Mouse (Mus musculus): ENCODE measurements around the gene Pnma3. TPM values are rescaled to one million over a fixed set of nuclear protein-coding genes. Genes with fewer than 3 reads are reported as not detected.
"Not testable (repeated sequence)": the region's sequence is repeated elsewhere in the genome, so short reads cannot be mapped to it uniquely, and the experiment has no call there.

Gene Pnma3
- 0.29 and 0.32 TPM in 2 replicates for polyA plus RNA-seq (2015; fragmentation: Nextera tagmentation; extraction: Ambion mirVana)

- Histone ChIP-seq H3K9me3 (no peaks in the 10 kb centered on the region), H3K9ac (peak within 1 kb of the TSS; percentile 51; the same call in 1 of the 2 replicates), H3K36me3 (no peaks in the 10 kb centered on the region), H3K4me2 (replicated peaks) (peak within 1 kb of the TSS; percentile 59), H3K27ac (no peak within 1 kb of the TSS), H3K27me3 (peaks cover 16% of the 10 kb centered on the region; the same call in 1 of the 2 replicates), H3K4me1 (no peaks in the 10 kb centered on the region), H3K4me3 (peak within 1 kb of the TSS; percentile 27)
- no peak for ATAC-seq (ENCODE audit: low FRiP score, low read depth)
- 22% methylated on average over 7 of the region's 7 CpGs for WGBS
Measured at GRCm38 (mm10) chrX:73064415-73064793, at the start of gene Pnma3. Pnma3 (plus strand) TSS chrX:73064787.

GRCm38 (mm10) chrX:73037003-73037402, 27.6 kb upstream of the Pnma3 start, which contains the start of gene Pnma5:
Pnma5 (minus strand) TSS chrX:73037103.
- Histone ChIP-seq H3K9ac (no peak within 1 kb of the TSS), H3K27ac (no peak within 1 kb of the TSS), H3K9me3 (no peaks in the 10 kb centered on the region), H3K27me3 (peaks cover 9% of the 10 kb centered on the region), H3K36me3 (no peaks in the 10 kb centered on the region), H3K4me2 (replicated peaks) (no peak within 1 kb of the TSS), H3K4me1 (no peaks in the 10 kb centered on the region), H3K4me3 (no peak within 1 kb of the TSS)
- WGBS = 75% methylated on average over 1 of the region's 1 CpGs
- no peak for ATAC-seq (ENCODE audit: low FRiP score, low read depth)

GRCm38 (mm10) chrX:73038831-73039230, 25.8 kb upstream of the Pnma3 start:
- no peak for ATAC-seq (ENCODE audit: low FRiP score, low read depth)
- peaks cover 9% of the 10 kb centered on the region for H3K27me3 ChIP-seq
- no peak overlapping the region for H3K9ac ChIP-seq
- H3K9me3 ChIP-seq = no peaks in the 10 kb centered on the region
- no peaks in the 10 kb centered on the region for H3K36me3 ChIP-seq
- no peak overlapping the region for H3K4me3 ChIP-seq
- H3K4me2 ChIP-seq (replicated peaks) = no peak overlapping the region
- 86% methylated on average over 8 of the region's 8 CpGs for WGBS
- no peaks in the 10 kb centered on the region for H3K4me1 ChIP-seq
- H3K27ac ChIP-seq = no peak overlapping the region

GRCm38 (mm10) chrX:73039666-73040065, 24.9 kb upstream of the Pnma3 start:
- Histone ChIP-seq H3K9ac (no peak overlapping the region), H3K4me2 (replicated peaks) (no peak overlapping the region), H3K4me1 (no peaks in the 10 kb centered on the region), H3K27ac (no peak overlapping the region), H3K4me3 (no peak overlapping the region), H3K9me3 (no peaks in the 10 kb centered on the region), H3K36me3 (no peaks in the 10 kb centered on the region), H3K27me3 (peaks cover 9% of the 10 kb centered on the region)
- ATAC-seq (ENCODE audit: low FRiP score, low read depth) = no peak
- WGBS = 81% methylated on average over 12 of the region's 12 CpGs

DNA sequence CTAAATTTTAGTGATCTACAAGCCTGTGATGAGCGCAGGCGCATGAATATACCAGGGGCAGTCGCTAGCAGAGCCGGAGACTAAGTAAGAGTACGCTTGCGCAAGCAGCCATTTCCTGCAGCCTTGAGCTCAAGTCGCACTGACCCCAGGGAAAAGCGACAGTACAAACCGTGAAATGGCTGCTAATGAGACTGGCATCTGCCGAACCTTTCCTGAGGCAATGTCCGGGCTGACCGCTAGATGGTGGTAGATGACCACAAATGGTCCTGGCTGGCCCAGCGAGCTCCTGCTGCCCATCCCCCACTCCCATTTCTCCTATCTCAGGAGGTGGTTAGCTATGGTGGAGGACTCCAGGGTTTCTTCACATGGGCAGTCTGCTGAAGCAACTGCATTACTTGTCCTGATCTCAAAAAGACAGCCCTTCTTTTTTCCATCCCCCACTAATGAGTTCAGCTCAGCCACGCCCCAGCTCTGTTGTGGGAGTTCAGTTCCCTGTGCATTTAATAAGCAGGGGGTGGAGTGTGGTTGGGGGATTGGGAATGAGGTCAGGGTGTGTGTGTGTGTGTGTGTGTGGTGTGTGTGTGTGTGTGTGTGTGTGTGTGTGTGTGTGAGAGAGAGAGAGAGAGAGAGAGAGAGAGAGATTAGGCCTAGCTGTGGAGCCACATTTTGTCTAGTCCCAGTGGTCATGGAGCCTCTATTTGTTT, 10.6 kb upstream of the Pnma3 start:
- no peak overlapping the region for H3K9ac ChIP-seq
- 0 out of 2 replicates have a peak, but pooled peaks cover 3% of the 10 kb centered on the region for H3K27me3 ChIP-seq
- no peaks in the 10 kb centered on the region for H3K36me3 ChIP-seq
- ATAC-seq (ENCODE audit: low FRiP score, low read depth) = peak; percentile 91
- peak overlapping the region; percentile 17; the same call in 1 of the 2 replicates for H3K4me3 ChIP-seq
- WGBS = 11% methylated on average over 14 of the region's 14 CpGs
- H3K4me1 ChIP-seq = no peaks in the 10 kb centered on the region
- no peaks in the 10 kb centered on the region for H3K9me3 ChIP-seq
- H3K27ac ChIP-seq = no peak overlapping the region
- H3K4me2 ChIP-seq (replicated peaks) = peak overlapping the region; percentile 43

DNA sequence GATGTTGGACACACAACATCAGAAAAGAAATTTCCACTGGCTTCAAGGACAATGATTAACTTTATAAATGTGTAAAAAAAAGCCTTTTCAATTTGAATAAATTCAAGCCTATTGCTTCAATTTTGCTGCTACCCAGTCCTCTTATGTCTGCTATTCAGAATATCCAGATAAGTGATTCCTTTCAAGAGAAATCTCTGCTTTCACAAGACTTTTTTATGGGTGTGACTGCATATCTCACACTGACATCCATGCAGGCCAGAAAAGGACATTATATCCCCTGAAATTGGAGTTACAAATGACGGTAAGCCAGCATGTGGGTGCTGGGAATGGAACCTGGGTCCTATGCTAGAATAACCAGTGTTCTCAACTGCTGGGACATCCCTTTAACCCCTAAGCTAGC, 3.1 kb upstream of the Pnma3 start:
- ATAC-seq (ENCODE audit: low FRiP score, low read depth) = no peak
- Histone ChIP-seq H3K9me3 (no peaks in the 10 kb centered on the region), H3K4me3 (no peak overlapping the region), H3K27me3 (peaks cover 16% of the 10 kb centered on the region; the same call in 1 of the 2 replicates), H3K4me1 (no peaks in the 10 kb centered on the region), H3K4me2 (replicated peaks) (no peak overlapping the region), H3K27ac (no peak overlapping the region), H3K36me3 (no peaks in the 10 kb centered on the region), H3K9ac (no peak overlapping the region)
- 81% methylated on average over 1 of the region's 1 CpGs for WGBS

DNA sequence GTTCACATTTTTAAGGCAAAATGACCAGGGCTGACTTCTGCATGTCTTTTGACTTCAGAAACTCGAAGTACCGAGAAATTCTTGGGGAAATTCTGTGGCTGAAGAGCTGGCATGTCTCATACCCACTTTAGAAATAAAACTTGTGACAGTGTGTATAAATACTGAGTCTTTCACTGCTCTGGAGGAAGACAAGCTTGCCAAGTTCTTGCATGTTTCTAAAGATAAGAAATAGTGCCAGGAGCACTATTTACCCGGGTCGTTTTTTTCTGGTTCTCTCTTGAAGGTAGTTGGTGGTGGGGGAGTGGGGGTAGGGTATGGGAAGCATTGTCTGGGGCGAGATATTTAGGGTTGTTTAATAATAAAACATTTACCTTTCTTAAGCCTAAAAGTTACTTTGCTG, 2.3 kb upstream of the Pnma3 start:
- Histone ChIP-seq H3K9me3 (no peaks in the 10 kb centered on the region), H3K4me3 (no peak overlapping the region), H3K27me3 (peaks cover 16% of the 10 kb centered on the region; the same call in 1 of the 2 replicates), H3K4me2 (replicated peaks) (no peak overlapping the region), H3K4me1 (no peaks in the 10 kb centered on the region), H3K27ac (no peak overlapping the region), H3K36me3 (no peaks in the 10 kb centered on the region), H3K9ac (no peak overlapping the region)
- ATAC-seq (ENCODE audit: low FRiP score, low read depth) = no peak
- WGBS = 51% methylated on average over 5 of the region's 5 CpGs

- no peaks in the 10 kb centered on the region for H3K9me3 ChIP-seq
- H3K4me1 ChIP-seq = no peaks in the 10 kb centered on the region
- 38% methylated on average over 24 of the region's 24 CpGs for WGBS
- H3K36me3 ChIP-seq = no peaks in the 10 kb centered on the region
- peak overlapping the region; percentile 59 for H3K4me2 ChIP-seq (replicated peaks)
- H3K9ac ChIP-seq = peak overlapping the region; percentile 51; the same call in 1 of the 2 replicates
- no peak for ATAC-seq (ENCODE audit: low FRiP score, low read depth)
- H3K4me3 ChIP-seq = peak overlapping the region; percentile 27
- H3K27ac ChIP-seq = no peak overlapping the region
- peaks cover 16% of the 10 kb centered on the region; the same call in 1 of the 2 replicates for H3K27me3 ChIP-seq
Measured at GRCm38 (mm10) chrX:73063512-73064414, 824 bp upstream of the Pnma3 start.

DNA sequence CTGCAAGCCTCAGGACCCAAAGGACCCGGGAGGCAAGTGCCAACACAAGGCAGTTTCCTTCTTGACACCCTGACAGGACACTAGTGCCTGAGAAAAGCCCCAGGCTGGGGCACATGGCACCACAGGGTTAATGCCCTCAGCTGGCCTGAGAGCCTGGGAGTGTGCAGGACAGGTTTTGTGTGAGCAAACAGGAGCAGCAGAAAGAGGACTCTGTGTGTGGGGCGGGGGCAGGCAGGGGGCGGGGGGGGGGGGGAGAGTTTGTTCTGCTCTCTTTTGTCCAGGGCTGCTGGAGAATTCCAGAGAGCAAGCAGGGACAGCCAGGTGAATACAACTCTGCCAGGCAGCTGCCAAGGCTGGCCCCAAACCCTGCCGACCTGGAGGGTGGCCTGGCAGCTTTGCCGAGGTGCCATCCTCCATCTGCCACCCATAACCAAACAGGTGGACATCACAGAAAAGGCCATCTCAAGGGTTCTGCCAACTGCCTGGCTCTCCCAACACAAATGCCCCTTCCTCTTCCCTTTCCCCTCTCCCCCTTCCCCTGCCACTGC, 2.3 kb downstream of the Pnma3 start:
- H3K4me3 ChIP-seq; ATAC-seq (ENCODE audit: low FRiP score, low read depth); H3K4me2 ChIP-seq (replicated peaks); H3K27ac ChIP-seq; H3K9ac ChIP-seq; H3K4me1 ChIP-seq; H3K36me3 ChIP-seq; H3K9me3 ChIP-seq: not testable (repeated sequence)
- H3K27me3 ChIP-seq = peaks cover 16% of the 10 kb centered on the region; the same call in 1 of the 2 replicates
- no CpG with 5 or more reads among the region's 5 CpGs for WGBS

DNA sequence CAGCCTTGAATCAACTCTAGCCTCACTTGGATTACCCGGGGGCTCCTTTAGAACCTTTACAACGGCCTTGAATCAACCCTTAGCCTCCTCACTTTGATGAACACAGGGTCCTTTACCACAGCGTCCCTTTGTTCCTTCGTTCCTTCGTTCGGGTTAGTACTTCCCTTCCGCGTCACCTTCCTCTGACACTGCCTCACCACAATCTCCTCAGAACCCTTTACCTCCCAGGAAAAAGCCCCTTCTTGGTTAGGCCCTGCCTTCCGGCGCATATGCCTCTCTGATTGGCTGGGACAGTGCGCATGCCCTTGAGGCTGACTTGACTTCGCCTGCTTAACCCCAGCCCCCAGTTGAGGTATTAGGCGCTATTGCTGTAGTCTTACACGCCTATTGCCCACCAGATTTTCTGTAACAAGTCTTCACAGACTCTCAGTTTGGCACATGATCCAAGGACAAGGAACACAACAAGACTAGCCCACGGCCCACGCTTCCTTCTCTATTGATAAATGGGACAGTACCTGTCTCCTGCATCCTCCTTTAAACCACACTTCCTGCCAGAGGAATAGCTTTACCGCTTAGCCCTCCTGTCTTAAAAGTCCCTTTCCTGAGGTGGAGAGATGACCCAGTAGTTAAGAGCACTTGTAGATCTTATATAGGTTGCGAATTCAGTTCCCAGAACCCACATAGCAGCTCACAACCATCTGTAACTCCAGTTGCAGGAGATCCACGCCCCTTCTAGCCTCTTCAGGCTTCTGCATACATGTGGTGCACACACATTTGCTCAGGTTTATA, 17.9 kb downstream of the Pnma3 start, which contains the start of gene Xlr4a:
Gene Xlr4a, minus strand, starts transcription at position 212 of the 789 bp plus-strand sequence.
- not testable (repeated sequence) for H3K9ac ChIP-seq; H3K36me3 ChIP-seq; H3K9me3 ChIP-seq; H3K4me2 ChIP-seq (replicated peaks); H3K4me3 ChIP-seq; H3K27ac ChIP-seq; H3K4me1 ChIP-seq; H3K27me3 ChIP-seq; ATAC-seq (ENCODE audit: low FRiP score, low read depth)
- WGBS = 80% methylated on average over 19 of the region's 19 CpGs

GRCm38 (mm10) chrX:73096941-73097508, 32.4 kb downstream of the Pnma3 start, which contains the start of gene Xlr3a:
Xlr3a (minus strand) TSS chrX:73097095.
- WGBS = 74% methylated on average over 13 of the region's 13 CpGs
- not testable (repeated sequence) for H3K9ac ChIP-seq; H3K27me3 ChIP-seq; H3K4me2 ChIP-seq (replicated peaks); H3K36me3 ChIP-seq; ATAC-seq (ENCODE audit: low FRiP score, low read depth); H3K4me3 ChIP-seq; H3K27ac ChIP-seq; H3K4me1 ChIP-seq; H3K9me3 ChIP-seq

Data from limb, embryonic 13.5 days (tissue).